Mouse (Mus musculus) T-helper 17 cell (primary cell): Measurements from ENCODE around the gene Mns1.

ENCODE experiments used
- in situ Hi-C, 2 experiments: fragments of 300-600 bp; cut with MboI, MseI; formaldehyde crosslinking; loops; 1 replicate in 1 of 2; 2 replicates in 1 of 2; pipeline ENCODE4 v1.15.1; 2025; ENCODE audit warnings: high pct_unique_total_duplicates in 2 of 2

The Mns1 gene

GRCm38 (mm10) chr9:72467551-72468407 is 30.0 kb downstream of the Mns1 start:
- in situ Hi-C loops: no loop called here

GRCm38 (mm10) chr9:72468616-72469015 is 30.8 kb downstream of the Mns1 start:
- in situ Hi-C loops: no loop called here

- in situ Hi-C loops: loop anchor here in 1 of 2 experiments (10.0 kb wide), 1 partner anchor 485 kb away; no protein-coding TSS in a partner anchor
Measured at GRCm38 (mm10) chr9:72469851-72470250, 32.0 kb downstream of the Mns1 start.

GRCm38 (mm10) chr9:72475511-72475910 is 37.7 kb downstream of the Mns1 start:
- in situ Hi-C loops: loop anchor here in 1 of 2 experiments (10.0 kb wide), 1 partner anchor 491 kb away; no protein-coding TSS in a partner anchor

- in situ Hi-C loops: loop anchor here in 1 of 2 experiments (10.0 kb wide), 1 partner anchor 493 kb away; no protein-coding TSS in a partner anchor
Measured at GRCm38 (mm10) chr9:72477306-72477705, 39.5 kb downstream of the Mns1 start.

- in situ Hi-C loops: loop anchor here in 1 of 2 experiments (10.0 kb wide), 1 partner anchor 494 kb away; no protein-coding TSS in a partner anchor
Measured at GRCm38 (mm10) chr9:72479276-72479675, 41.5 kb downstream of the Mns1 start.

GRCm38 (mm10) chr9:72488523-72488922 is 50.7 kb downstream of the Mns1 start:
- in situ Hi-C loops: no loop called here

GRCm38 (mm10) chr9:72489131-72489530 is 51.3 kb downstream of the Mns1 start:
- in situ Hi-C loops: no loop called here

- in situ Hi-C loops: loop anchor here in 1 of 2 experiments (5.0 kb wide), 1 partner anchor 36 kb away; no protein-coding TSS in a partner anchor
Measured at GRCm38 (mm10) chr9:72491559-72492193, 53.9 kb downstream of the Mns1 start.

GRCm38 (mm10) chr9:72492194-72492565 is 54.4 kb downstream of the Mns1 start, which contains the start of gene Tex9:
Tex9 (minus strand) TSS chr9:72492212.
- in situ Hi-C loops: loop anchor here in 1 of 2 experiments (5.0 kb wide), 1 partner anchor 35 kb away; no protein-coding TSS in a partner anchor

- in situ Hi-C loops: loop anchor here in 1 of 2 experiments (5.0 kb wide), 1 partner anchor 34 kb away; no protein-coding TSS in a partner anchor
Measured at GRCm38 (mm10) chr9:72493465-72493864, 55.7 kb downstream of the Mns1 start.

GRCm38 (mm10) chr9:72493984-72494685 is 56.3 kb downstream of the Mns1 start:
- in situ Hi-C loops: loop anchor here in 1 of 2 experiments (5.0 kb wide), 1 partner anchor 33 kb away; no protein-coding TSS in a partner anchor

GRCm38 (mm10) chr9:72496691-72497090 is 58.9 kb downstream of the Mns1 start:
- in situ Hi-C loops: no loop called here

GRCm38 (mm10) chr9:72497171-72497570 is 59.4 kb downstream of the Mns1 start:
- in situ Hi-C loops: no loop called here
